Mouse (Mus musculus) cerebellum, adult 9-11 months (tissue): ENCODE data around the gene Isyna1.
"Not testable (repeated sequence)": the region's sequence is repeated elsewhere in the genome, so short reads cannot be mapped to it uniquely, and the experiment has no call there.

ENCODE experiments used
- DNase-seq: peaks from one replicate; pipeline ENCODE4 v3.0.0; 2022

Isyna1 gene

DNA sequence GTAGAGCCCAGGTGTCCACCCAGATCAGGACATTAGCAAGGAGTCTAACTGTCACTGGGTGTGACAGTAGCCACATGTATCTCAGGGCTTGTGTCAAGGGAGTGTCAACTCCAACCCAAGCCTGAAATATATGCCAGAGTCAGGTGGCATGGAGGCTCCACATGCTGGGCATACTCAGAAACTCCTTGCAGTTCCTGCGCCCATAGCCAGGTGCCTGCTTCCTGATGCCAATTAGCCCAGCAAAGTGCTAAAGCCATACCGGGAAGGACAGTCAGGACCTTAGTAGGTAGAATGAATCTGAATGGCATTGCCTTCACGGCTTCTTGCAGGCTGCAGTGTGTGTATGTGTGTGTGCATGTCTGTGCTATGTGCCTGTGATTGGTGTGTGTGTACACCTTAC is 17.0 kb upstream of the Isyna1 start:
- DNase-seq: peak; percentile 38

DNA sequence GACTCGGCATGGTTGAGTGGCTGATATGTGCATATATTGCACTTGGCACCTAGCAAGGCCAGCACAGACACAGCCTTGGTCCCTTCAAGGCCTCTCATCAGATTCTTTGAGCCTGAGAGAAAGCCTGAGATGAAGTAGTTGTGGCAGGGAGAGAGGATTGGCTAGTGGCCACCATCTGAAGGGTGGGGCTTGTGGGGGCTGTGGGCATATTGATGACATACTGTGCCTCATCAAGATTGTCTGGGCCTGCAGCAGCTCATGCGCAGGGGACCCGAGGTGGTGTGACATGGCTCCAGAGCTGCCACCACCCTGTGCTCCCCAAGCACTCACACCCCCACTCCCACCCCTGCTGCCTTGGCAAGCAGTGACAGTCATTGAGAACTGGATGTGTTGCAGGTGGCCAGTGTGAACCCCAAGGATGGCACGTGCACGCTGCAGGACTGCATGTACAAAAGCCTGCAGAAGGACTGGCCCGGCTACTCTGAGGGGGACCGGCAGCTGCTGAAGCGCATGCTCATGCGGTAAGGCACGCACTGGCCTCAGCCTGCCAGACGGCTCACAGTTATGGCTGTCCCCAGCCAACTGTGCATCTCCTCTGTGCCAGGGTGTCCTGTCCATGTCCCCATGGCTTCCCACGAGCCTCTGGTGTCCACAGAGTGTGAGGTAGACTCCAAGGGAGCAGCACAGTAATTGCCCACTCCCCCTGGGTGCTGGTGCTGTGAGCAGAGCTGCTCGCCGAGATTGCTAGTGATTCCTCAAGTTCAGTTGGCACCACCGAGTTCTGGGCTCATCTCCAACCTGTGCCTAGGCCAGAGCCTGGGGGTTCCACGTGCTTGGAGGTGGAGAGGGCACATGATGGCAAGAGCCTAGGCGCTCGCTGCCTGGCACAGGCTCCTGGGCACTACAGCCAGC is 10.4 kb upstream of the Isyna1 start:
- peak; percentile 87 for DNase-seq

DNA sequence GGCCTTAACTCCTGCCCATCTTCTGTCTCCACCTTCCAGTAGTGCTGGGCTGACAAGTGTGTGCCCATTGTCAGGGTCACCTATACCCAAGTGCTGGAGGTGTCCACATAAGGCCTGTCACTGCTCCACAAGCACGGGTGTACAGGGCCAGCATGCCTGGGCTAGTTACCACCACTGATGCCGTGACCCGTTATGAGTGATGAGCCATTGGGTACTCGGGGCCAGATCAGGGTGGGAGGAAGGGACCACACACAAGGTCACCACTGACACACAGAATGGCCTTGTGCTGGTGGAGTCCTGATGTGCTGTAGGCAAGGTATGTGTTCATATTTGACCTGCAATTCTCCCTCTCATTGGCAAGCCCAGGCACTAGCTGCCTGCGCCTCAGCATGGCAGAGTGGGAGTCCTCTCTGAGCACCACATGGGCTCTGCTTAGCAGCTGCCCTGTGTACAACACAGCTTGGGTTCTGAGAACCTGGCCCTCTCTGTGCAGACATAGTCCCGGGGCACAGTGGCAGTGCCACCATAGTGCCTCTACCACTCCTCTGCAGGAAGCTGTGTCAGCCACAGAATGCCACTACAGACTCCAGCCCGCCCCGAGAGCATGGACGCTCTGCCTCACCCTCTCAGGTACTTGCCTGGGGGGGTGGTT is 9.4 kb upstream of the Isyna1 start:
- peak; percentile 52 for DNase-seq

DNA sequence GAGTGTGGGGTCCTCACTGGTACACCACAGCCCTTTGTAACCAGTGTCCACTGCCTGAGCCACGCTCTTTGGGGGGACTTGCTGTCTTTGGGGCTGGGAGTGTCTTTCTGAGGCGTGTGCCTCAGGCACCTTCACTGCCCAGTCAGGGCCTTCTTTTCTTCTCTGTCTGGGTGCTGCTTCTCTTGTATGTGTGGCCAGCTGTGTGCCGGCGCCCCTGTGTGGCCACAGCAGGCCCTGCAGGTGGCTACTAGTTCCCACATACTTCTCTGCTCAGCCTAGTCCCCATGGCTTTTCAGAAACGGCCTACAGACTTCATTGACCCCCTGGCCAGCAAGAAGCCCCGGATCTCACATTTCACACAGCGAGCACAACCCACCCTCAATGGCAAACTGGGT is 8.9 kb upstream of the Isyna1 start:
- peak; percentile 65 for DNase-seq

DNA sequence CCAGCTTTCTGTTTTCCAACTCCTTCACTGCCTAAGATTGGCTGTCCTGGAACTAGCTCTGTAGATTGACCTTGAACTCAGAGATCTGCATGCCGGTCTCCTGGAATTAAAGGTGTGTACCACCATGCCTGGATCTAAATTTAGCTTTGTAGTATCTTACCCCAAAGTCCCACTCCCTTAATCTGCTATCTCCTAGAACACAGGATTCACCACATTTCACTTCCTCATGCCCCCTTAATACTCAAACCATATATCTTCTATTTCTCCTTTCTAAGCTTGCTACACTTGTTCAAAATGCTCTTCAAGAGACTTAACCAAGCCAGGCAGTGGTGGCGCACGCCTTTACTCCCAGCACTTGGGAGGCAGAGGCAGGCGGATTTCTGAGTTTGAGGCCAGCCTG is 6.2 kb upstream of the Isyna1 start:
- DNase-seq: not testable (repeated sequence)

DNA sequence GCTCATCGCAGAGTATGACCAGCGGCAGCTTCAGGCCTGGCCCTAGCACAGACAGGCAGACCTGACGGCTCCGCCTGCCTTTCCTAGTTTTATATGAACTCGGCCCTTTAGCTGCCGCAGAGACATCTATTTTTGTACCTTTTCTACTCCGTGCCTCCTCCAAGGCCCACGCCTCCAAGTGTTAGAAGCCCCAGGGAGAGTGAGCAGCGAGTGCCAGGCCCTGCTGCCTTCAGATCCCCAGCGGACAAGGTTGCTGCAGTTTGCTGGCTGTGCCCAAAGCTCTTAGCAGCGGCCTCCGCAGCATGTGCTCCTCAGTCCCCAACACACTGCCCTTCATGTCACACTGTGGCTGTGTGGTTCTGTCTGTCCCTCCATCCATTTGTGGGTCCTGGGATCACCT is 2.6 kb upstream of the Isyna1 start:
- no peak for DNase-seq

DNA sequence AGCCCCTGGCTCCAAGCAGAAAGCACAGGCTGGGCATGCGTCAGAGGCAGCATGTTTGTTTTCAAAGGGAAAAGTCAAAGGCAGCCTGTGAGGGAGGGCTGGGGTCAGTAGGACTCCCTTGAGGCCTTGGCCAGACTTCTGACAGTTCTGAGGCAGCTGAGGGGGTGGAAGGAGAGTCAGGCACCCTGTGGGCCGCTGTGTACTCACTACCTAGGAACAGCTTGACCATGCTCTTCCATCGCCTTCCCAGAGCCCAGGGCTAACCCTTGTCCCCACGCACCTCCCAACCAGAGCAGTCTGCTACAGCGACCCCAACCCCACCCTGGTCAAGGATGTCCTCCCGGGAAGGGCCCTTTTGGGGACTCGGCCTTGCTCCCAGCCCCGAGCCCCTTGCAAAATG is 1.0 kb upstream of the Isyna1 start:
- peak; percentile 46 for DNase-seq

DNA sequence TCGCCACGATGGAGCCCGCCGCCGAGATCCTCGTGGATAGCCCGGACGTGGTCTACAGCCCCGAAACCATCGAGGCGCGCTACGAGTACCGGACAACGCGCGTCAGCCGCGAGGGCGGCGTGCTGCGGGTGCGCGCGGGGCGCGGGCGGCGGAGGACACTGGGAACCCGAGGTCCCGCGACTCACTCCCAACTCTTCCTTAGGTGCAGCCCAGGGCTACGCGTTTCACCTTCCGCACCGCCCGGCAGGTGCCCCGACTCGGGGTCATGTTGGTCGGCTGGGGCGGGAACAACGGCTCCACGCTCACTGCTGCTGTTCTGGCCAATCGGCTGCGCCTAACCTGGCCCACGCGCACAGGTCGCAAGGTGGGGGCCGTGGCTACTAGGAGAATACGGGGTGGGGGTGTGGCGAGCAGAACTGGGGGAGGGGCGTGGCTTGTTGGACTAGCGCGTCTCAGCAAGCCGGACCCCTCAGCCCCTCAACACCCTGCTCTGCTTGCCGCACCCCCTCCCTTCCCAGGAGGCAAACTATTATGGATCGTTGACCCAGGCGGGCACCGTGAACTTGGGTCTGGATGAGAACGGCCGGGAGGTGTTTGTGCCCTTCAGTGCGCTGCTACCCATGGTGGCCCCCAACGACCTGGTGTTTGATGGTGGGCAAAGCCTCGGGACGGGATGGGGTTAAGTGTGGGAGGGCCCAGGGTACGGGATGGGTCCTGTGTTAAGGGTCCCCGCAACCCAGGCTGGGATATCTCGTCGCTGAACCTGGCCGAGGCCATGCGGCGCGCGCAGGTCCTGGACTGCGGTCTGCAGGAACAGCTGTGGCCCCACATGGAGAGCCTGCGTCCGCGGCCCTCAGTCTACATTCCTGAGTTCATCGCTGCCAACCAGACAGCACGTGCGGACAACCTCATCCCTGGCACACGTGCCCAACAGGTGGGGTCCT is 720 bp downstream of the Isyna1 start:
- DNase-seq: peak; percentile 73

DNA sequence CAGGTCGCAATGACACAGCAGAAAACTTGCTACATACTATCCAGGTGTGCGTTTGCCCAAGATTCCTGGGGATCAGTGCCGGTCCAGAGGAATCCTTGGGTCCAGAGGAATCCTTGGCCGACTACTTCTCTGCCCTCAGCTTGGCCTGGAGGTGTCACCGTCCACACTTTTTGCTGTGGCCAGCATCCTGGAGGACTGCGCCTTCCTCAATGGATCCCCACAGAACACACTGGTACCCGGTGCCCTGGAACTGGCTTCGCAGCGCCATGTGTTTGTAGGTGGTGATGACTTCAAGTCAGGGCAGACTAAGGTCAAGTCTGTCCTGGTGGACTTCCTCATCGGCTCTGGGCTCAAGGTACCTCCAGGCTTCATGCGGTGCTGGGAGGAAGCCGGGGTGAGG is 1.6 kb downstream of the Isyna1 start:
- no peak for DNase-seq

DNA sequence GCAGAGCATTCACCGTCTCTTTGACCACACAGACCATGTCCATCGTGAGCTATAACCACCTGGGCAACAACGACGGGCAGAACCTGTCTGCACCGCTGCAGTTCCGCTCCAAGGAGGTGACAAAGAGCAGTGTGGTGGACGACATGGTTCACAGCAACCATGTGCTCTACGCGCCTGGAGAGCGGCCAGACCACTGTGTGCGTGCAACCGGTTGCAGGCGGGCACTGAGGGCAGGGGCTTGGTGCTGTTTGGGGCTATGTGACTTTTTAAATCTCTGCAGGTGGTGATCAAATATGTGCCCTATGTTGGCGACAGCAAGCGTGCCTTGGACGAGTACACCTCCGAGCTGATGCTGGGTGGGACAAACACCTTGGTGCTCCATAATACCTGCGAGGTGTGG is 2.0 kb downstream of the Isyna1 start:
- peak; percentile 59 for DNase-seq

DNA sequence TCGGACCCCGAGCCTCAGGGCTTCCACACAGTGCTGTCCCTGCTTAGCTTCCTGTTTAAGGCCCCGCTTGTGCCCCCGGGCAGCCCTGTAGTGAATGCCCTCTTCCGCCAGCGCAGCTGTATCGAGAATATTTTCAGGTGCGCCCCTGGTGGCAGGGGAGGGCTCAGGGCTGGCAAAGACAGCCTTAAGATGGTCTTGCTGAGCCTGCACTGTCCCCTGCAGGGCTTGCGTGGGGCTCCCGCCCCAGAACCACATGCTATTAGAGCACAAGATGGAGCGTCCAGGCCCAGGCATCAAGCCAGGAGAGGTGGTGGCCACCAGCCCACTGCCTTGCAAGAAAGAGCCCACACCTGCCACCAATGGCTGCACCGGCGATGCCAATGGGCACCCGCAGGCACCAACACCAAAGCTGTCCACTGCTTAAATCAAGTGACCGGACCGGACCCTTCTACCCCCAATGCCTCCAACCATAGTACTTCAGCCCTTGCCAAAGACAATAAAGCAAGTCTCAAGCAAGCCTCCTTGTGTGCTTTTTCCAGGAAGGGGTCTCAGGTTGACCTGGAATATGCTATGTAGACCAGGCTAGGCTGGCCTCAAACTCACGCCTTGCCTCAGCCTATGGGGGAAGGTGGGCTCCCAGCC is 2.7 kb downstream of the Isyna1 start:
- peak; percentile 80 for DNase-seq

DNA sequence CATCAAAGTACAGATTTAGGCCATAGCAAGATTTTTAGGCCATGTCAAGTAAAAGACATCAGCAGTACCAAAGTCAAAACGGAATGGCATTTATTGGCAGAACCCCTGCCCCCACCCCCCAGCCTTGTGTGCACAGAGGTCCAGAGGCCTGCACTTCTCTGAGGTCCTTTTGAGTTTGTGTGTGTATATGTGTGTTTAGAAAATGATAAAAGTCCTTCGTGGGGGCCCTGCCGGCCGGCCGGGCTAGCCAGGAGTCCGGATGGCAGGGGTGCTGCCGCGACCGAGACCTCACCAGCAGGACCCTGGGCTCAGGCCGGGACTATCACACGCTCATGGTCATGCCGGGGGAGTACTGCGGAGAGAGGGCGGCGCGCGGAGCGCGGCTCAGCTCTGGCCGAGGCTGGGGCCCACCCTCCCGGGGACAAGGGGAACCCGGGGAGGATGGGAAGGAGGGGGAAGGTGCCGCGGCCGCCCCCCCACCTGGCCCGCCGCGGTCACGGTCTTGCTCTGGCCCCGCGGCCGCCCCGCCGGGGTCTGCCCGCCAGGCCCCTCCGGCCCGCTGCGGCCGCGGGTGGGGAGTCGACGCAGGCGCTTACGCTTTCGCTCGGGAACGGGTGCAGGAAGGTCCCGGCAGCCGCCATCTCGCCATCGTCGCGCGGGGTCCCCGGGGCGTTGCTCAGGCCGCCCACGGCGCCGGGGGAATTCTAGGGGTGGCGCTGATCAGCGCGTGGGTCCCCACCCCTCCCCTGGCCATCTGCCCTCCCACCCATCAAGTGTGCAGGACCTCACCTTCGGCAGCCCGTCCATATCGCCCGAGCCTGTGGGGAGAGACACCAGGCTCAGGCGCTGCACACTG is 3.5 kb downstream of the Isyna1 start:
- DNase-seq: peak; percentile 62

DNA sequence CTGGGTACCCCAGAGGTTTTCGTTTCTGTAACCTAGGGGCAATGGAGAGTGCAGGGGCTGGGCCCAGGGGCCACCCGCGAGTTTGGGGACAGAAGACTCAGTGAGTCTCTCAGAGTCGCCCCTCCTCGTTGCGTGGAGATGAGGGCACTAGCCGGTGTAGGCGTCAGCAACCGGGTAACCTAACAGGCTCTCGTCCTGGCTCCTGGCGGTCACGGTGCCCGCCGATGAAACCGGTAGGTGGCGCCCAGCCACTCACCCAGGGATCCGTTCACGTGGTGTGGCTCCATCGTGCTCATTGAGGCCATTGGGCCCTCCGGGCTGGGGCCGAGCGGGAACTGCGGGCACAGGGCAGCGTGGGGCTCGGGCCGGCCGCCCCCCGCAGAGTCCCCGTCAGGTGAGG is 4.1 kb downstream of the Isyna1 start:
- DNase-seq: peak; percentile 92

DNA sequence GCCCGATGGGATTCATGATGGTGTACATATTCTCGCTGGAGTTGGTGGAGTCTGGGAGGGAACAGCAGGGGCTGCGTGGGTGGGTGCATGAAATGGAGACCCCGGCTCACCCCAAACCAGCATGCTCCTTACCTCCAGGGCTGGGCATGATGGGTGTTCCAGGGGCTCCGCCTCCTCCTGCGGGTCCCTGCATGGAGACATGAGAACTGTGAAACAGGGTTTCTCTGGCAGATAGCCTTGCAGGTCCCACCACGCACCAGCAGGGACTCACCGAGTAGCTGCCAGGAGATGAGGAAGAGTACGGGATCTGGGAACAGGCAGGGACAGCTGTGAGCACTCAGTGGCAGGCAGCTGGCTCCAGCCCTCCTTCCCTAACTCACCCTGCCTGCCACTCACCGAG is 4.5 kb downstream of the Isyna1 start:
- no peak for DNase-seq

DNA sequence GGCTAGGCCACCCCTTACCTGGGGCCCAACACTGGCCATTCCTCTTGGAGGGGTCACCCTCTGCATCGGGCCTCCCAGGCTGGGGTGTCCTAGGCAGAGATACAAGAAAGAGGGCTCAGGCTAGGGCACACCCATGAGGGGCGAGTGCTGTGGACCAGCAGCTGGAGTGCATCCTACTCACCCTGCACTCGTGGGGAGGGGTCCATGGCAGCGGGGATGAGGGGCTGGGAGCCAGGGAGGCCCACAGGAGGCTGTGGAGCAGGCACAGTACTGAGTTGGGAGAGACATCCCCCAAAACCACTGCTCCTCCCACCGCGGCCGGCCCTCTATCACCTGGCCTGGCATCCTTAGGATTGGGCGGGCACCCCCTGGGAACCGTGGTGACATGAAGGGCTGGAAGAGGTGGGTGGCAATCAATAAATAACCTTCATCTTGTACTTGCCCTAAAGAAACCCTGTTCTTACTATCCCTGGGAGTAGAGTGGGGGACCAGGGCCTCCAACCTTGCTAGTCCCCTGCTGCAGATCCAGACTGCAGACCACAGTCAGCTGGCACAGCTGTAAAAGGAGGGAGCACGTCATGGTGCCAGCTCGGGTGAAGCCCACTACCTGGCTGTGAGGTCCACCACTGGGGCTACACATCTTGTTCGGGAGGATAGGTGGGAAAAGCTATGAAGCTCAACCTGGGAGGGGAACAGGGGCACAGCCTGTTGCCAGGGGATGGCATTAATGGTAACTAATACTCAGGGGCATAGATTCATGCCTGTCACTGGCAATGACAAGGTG is 5.5 kb downstream of the Isyna1 start:
- peak; percentile 57 for DNase-seq

DNA sequence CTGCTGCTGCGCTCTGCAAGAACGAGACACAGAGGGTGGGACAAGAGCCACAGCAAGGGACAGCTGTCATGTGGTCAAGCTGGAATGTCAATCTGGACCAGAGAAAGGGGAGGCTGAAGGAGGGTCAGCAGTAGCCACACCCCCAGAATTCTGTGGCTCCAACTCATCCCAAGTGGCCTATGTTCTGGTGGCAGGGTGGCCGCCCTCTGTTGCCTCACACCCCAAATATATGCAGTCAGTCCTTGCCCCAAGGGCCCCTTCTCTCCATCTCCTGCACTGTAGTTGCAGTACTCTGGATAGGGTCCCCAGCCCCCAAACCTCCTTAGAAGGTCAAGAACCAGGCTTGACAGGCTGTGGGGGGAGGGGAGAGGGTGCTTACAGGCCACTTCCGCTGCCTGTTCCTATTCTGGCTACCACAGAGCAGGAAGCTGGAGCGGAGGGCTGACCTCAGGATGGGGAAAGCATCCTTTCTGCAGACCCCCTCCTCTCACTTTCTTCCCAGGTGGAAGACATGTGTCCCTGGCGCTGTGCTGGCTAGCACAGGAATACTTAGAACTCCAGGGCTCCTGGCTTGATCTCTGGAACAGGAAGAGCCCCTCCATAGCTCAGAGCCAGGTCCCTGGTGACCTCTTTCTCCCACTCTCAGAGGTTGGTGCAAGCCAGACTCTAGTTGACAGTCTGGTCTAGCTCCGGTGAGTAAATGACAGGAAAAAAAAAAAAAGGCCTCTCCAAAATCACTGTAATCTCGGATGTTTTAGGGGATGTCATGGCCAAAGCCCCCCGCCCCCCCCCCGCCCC is 6.5 kb downstream of the Isyna1 start:
- DNase-seq: peak; percentile 57

DNA sequence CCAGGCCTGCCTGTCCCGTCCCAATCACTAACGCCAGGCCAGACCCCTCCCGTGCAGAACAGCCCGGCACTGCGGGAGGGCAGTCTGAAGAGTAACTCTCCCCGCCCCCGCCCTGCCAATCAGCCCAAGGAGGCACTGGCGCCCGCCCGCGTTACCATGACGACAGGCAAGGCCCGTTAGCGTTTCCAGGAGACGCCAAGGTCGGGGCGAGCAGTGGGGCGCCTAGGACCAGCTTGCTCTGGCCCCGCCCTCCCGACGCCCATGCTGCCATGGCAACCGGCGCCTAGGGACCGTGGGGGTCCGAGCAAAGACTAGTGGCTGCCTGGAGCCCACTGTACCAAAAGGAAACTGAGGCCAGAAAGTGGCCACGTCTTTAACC is 7.1 kb downstream of the Isyna1 start:
- peak; percentile 85 for DNase-seq

DNA sequence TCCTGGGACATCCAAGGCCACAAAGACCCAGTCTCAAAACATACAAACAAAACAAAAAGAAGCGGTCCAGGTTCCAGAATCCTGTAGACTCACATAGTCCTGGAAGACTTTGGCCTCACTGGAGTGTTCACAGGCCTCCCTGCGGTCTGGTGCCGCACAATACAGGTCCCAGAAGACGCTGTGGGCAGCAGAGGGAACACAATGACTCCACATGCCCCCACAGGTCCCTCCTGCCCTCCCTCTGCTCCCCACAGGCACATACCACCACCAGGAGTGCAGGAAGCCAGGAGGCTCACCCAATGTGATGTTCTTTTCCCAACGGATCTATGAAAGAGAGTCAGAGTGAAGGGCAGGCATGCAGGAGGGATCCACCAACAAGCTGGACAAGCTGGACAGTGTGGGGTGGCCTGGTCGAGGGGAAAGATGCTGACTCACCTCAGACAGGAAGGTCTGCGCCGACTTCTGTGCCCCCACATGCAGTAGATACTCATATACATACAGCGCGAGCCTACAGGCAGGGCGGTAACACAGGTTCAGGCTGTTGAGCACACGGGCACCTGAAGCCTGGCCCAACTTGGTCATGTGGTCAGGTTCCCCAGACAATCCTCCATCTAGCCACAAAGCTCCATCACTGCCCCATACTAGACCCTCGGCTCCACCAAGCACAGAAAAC is 8.1 kb downstream of the Isyna1 start:
- peak; percentile 36 for DNase-seq

DNA sequence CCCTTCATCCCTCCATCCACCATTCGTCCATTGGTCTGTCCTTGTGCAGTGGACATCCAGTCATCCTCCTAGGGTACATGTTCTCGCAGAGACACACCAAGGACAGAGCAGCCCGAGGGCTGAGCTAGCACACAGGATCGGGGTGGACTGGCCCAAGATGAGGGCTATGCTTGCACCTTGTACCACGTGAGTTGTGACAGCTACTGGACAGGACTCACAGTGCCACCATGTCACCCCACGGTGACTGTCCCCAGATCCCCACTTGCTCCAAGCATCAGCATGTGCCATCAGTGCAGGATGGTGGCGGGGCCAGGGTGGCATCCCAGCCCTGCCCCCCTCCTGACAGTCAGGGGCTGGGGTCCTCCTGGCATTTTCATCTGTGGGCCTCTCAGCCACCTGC is 10.4 kb downstream of the Isyna1 start:
- DNase-seq: peak; percentile 24
